Mouse (Mus musculus) kidney, adult 2 months (tissue): ENCODE measurements around the gene Blvrb.

Experiments
- CTCF ChIP-seq: fragments of 200-500 bp; conservative IDR thresholded peaks from 2 replicates; pipeline ENCODE4 v1.5.1; 2011; ENCODE audit warnings: low read depth, mild to moderate bottlenecking, control low read depth, low read length, moderate library complexity, mixed read lengths; ENCODE audit not compliant: insufficient read depth, insufficient read length
- POLR2A ChIP-seq: fragments of 200-500 bp; IDR thresholded peaks from one replicate; pipeline ENCODE4 v1.6.1; 2011; ENCODE audit warnings: low read depth, low read length, control low read depth

GRCm38 (mm10) chr7:27491856-27492255 is 44.1 kb downstream of the Blvrb start:
- TF ChIP-seq POLR2A: no peak
- no peak for TF ChIP-seq CTCF
